Mouse (Mus musculus) inflammation-experienced regulatory T-cells, adult 16 weeks (primary cell): ENCODE results near the gene Selenbp1. TPM values are rescaled to one million over a fixed set of nuclear protein-coding genes. Genes with fewer than 3 reads are reported as not detected.

Experiments
- polyA plus RNA-seq: library from polyadenylated mRNA; unstranded; fragments of 100-300 nt; shearing (Covaris generic); gene quantifications from one replicate; pipeline ENCODE4 v1.2.1, GENCODE M21; 2017

Selenbp1 gene
- polyA plus RNA-seq, result 6.7 TPM

DNA sequence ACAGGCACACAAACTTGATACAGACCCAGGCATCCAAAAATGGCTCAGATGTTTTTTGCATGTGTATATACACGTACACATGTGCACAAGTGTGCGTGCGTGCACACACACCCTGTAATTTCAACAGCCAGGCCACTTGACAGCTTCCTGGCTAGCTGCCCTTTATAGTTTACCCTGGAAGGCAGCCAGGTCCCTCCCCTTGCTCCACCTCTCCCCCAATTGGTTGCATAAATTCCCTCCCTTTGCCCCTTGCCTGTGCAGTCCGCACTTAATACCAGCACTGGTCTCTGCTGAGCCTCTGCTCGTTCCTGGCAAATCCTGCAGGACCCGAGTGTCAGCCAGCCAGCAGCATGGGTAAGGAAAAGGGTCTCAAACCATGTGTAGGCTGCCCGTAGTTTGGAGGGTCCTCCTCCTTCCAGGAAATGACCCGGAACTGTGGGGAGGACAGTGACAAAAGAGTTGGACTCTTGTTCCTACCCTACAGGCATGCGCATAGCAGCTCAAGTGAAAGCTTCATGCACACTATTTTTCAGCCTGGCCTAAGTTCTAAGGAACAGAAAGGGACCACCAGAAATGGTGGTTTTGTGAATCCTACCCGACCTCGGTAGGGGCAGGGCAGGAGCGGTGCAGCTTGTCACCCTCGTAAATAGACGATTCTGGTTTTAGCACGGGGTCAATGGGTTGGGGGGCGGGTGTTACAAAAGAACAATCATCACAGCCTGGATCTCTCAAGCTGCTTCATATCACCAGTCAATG, at the start of gene Selenbp1:
Gene Selenbp1, plus strand, starts transcription at position 248 of the 756 bp plus-strand sequence.

DNA sequence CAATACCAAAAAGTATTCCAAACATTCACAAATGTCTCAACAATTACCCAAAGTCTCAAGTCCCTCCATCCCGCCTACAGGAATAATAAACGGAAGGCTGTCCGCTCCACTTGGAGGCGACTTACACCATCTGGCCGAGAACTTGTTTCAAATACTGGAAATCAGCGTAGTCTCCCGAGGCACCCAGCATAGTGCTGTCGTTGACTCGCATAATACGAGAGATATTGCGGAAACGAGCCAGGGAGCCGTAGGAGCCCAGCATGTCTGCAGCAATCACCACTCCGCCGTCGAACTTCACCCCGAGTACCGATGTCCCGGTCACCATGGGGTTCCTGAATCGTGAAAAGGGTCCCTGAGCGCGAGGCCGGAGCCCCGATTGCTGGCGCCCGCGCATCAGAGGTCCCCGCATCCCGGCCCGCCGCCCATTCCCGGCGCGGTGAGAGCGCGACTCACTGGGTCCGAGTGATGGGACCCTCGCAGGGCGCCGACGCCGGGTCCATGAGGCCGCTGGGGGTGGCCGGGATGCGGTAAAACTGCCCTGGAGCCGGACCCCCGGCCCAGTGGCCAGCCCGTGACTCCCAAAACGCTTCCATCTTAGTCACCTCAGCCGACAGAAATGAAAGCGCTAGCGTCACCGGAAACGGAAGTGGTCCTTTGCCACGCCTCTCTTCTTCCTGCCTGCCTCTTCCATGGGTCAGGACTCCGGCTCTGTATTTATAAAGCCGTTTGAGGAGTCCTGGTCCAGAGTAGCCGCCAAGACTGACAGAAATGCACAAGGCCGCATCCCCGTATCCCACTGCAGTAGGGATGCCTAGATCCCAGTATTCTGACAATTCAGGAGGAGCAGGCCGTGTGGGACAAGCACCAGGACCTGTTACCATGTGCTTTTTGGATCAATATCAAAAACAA, 46.3 kb upstream of the Selenbp1 start, which contains the start of gene Psmb4:
Gene Psmb4, minus strand, starts transcription at position 646 of the 909 bp plus-strand sequence.

GRCm38 (mm10) chr3:94953764-94954616, 21.1 kb downstream of the Selenbp1 start, which contains the start of gene Rfx5:
Gene Rfx5, plus strand, starts transcription at chr3:94954075.

GRCm38 (mm10) chr3:94974528-94975422, 41.9 kb downstream of the Selenbp1 start, which contains the start of gene Pi4kb:
Gene Pi4kb, plus strand, starts transcription at chr3:94974731.

Other genes with a start within 250 kb of the Selenbp1 start
- gene Selenbp2, start 239.5 kb upstream of the Selenbp1 start, polyA plus RNA-seq, result not detected
- gene Cgn, start 146.6 kb upstream of the Selenbp1 start, polyA plus RNA-seq, result not detected
- 20.4 TPM for gene Pogz, start 95.5 kb upstream of the Selenbp1 start, polyA plus RNA-seq
- 348 TPM for gene Psmb4, start 46.1 kb upstream of the Selenbp1 start, polyA plus RNA-seq
- gene Rfx5, start 21.0 kb downstream of the Selenbp1 start, polyA plus RNA-seq, result 29.7 TPM
- 17.1 TPM for gene Pi4kb, start 41.7 kb downstream of the Selenbp1 start, polyA plus RNA-seq
- gene Zfp687, start 82.4 kb downstream of the Selenbp1 start, polyA plus RNA-seq, result 96.9 TPM
- gene Psmd4, start 109.6 kb downstream of the Selenbp1 start, polyA plus RNA-seq, result 321 TPM
- gene Pip5k1a, start 173.9 kb downstream of the Selenbp1 start, polyA plus RNA-seq, result 37.0 TPM
- gene Vps72, start 178.0 kb downstream of the Selenbp1 start, polyA plus RNA-seq, result 128 TPM
- gene Tmod4, start 191.4 kb downstream of the Selenbp1 start, polyA plus RNA-seq, result 3.8 TPM
- 111 TPM for gene Scnm1, start 201.0 kb downstream of the Selenbp1 start, polyA plus RNA-seq
- gene Lysmd1, start 201.0 kb downstream of the Selenbp1 start, polyA plus RNA-seq, result 34.8 TPM
- 282 TPM for gene Tnfaip8l2, start 209.3 kb downstream of the Selenbp1 start, polyA plus RNA-seq
- gene Sema6c, start 227.4 kb downstream of the Selenbp1 start, polyA plus RNA-seq, result 0.43 TPM